Mouse (Mus musculus): Measurements from ENCODE around the gene Aes. TPM values are rescaled to one million over a fixed set of nuclear protein-coding genes. Genes with fewer than 3 reads are reported as not detected.

Gene Aes
- polyA plus RNA-seq, 1 experiment from 2014 or later, result 325 TPM

GRCm38 (mm10) chr10:81598342-81598741, 39.1 kb downstream of the Aes start:
- ATAC-seq (ENCODE audit: low FRiP score) (no peak), DNase-seq (ENCODE audit: low spot score, missing footprints) (no peak)
- H3K27ac ChIP-seq (ENCODE audit: low read depth, low read length), result no peak overlapping the region
- H3K9me3 ChIP-seq (ENCODE audit: control insufficient read depth, low read length), result no peaks in the 10 kb centered on the region
- H3K9ac ChIP-seq (ENCODE audit: low read length), result no peak overlapping the region
- H3K27me3 ChIP-seq (ENCODE audit: control insufficient read depth, insufficient read depth, low read length), result peaks cover 59% of the 10 kb centered on the region
- no peak overlapping the region for H3K4me3 ChIP-seq (ENCODE audit: low read depth, low read length)
- 42% methylated on average over 3 of the region's 3 CpGs for WGBS
- no peaks in the 10 kb centered on the region for H3K36me3 ChIP-seq (ENCODE audit: control insufficient read depth, insufficient read depth, low read length)
- H3K4me2 ChIP-seq, result no peak overlapping the region
- peaks cover 33% of the 10 kb centered on the region for H3K4me1 ChIP-seq (ENCODE audit: control insufficient read depth, insufficient read depth, low read length)

GRCm38 (mm10) chr10:81598871-81599270, 39.6 kb downstream of the Aes start:
- H3K9ac ChIP-seq (ENCODE audit: low read length), result no peak overlapping the region
- H3K4me3 ChIP-seq (ENCODE audit: low read depth, low read length), result no peak overlapping the region
- no peak overlapping the region for H3K4me2 ChIP-seq
- 58% methylated on average over 6 of the region's 6 CpGs for WGBS
- H3K27ac ChIP-seq (ENCODE audit: low read depth, low read length), result no peak overlapping the region
- DNase-seq (ENCODE audit: low spot score, missing footprints), result no peak
- peaks cover 57% of the 10 kb centered on the region for H3K27me3 ChIP-seq (ENCODE audit: control insufficient read depth, insufficient read depth, low read length)
- H3K36me3 ChIP-seq (ENCODE audit: control insufficient read depth, insufficient read depth, low read length), result no peaks in the 10 kb centered on the region
- H3K9me3 ChIP-seq (ENCODE audit: control insufficient read depth, low read length), result no peaks in the 10 kb centered on the region
- no peak for ATAC-seq (ENCODE audit: low FRiP score)
- peaks cover 33% of the 10 kb centered on the region for H3K4me1 ChIP-seq (ENCODE audit: control insufficient read depth, insufficient read depth, low read length)

GRCm38 (mm10) chr10:81599630-81600029, 40.3 kb downstream of the Aes start:
- Histone ChIP-seq H3K9me3 (ENCODE audit: control insufficient read depth, low read length) (no peaks in the 10 kb centered on the region), H3K4me1 (ENCODE audit: control insufficient read depth, insufficient read depth, low read length) (peaks cover 33% of the 10 kb centered on the region), H3K4me2 (no peak overlapping the region), H3K27me3 (ENCODE audit: control insufficient read depth, insufficient read depth, low read length) (peaks cover 51% of the 10 kb centered on the region), H3K4me3 (ENCODE audit: low read depth, low read length) (no peak overlapping the region), H3K9ac (ENCODE audit: low read length) (no peak overlapping the region), H3K27ac (ENCODE audit: low read depth, low read length) (no peak overlapping the region), H3K36me3 (ENCODE audit: control insufficient read depth, insufficient read depth, low read length) (no peaks in the 10 kb centered on the region)
- no peak for ATAC-seq (ENCODE audit: low FRiP score)
- no peak for DNase-seq (ENCODE audit: low spot score, missing footprints)
- 80% methylated on average over 5 of the region's 5 CpGs for WGBS

GRCm38 (mm10) chr10:81600096-81600495, 40.8 kb downstream of the Aes start:
- Histone ChIP-seq H3K9ac (ENCODE audit: low read length) (no peak overlapping the region), H3K27me3 (ENCODE audit: control insufficient read depth, insufficient read depth, low read length) (peaks cover 51% of the 10 kb centered on the region), H3K4me2 (no peak overlapping the region), H3K36me3 (ENCODE audit: control insufficient read depth, insufficient read depth, low read length) (no peaks in the 10 kb centered on the region), H3K4me3 (ENCODE audit: low read depth, low read length) (no peak overlapping the region), H3K27ac (ENCODE audit: low read depth, low read length) (no peak overlapping the region), H3K9me3 (ENCODE audit: control insufficient read depth, low read length) (no peaks in the 10 kb centered on the region), H3K4me1 (ENCODE audit: control insufficient read depth, insufficient read depth, low read length) (peaks cover 35% of the 10 kb centered on the region)
- whole genome bisulfite sequencing, result 56% methylated on average over 10 of the region's 10 CpGs
- ATAC-seq (ENCODE audit: low FRiP score), result no peak
- no peak for DNase-seq (ENCODE audit: low spot score, missing footprints)

GRCm38 (mm10) chr10:81600738-81601203, 41.5 kb downstream of the Aes start, which contains the start of gene Tle6:
Tle6 (minus strand) TSS chr10:81601073.
- DNase-seq (ENCODE audit: low spot score, missing footprints) (peak; percentile 100), ATAC-seq (ENCODE audit: low FRiP score) (peak; percentile 89)
- H3K9ac ChIP-seq (ENCODE audit: low read length), result no peak within 1 kb of the TSS
- no peaks in the 10 kb centered on the region for H3K36me3 ChIP-seq (ENCODE audit: control insufficient read depth, insufficient read depth, low read length)
- H3K4me1 ChIP-seq (ENCODE audit: control insufficient read depth, insufficient read depth, low read length), result peaks cover 34% of the 10 kb centered on the region
- H3K4me2 ChIP-seq, result peak within 1 kb of the TSS; percentile 30
- H3K27ac ChIP-seq (ENCODE audit: low read depth, low read length), result no peak within 1 kb of the TSS
- peaks cover 46% of the 10 kb centered on the region for H3K27me3 ChIP-seq (ENCODE audit: control insufficient read depth, insufficient read depth, low read length)
- under 1% methylated on average over 28 of the region's 28 CpGs for WGBS
- no peaks in the 10 kb centered on the region for H3K9me3 ChIP-seq (ENCODE audit: control insufficient read depth, low read length)
- peak within 1 kb of the TSS; percentile 14 for H3K4me3 ChIP-seq (ENCODE audit: low read depth, low read length)

GRCm38 (mm10) chr10:81601396-81601905, 42.2 kb downstream of the Aes start:
- Histone ChIP-seq H3K4me1 (ENCODE audit: control insufficient read depth, insufficient read depth, low read length) (peaks cover 29% of the 10 kb centered on the region), H3K27me3 (ENCODE audit: control insufficient read depth, insufficient read depth, low read length) (peaks cover 40% of the 10 kb centered on the region), H3K36me3 (ENCODE audit: control insufficient read depth, insufficient read depth, low read length) (no peaks in the 10 kb centered on the region), H3K27ac (ENCODE audit: low read depth, low read length) (no peak overlapping the region), H3K4me3 (ENCODE audit: low read depth, low read length) (peak overlapping the region; percentile 8; the same call in 1 of the 2 replicates), H3K4me2 (no peak overlapping the region), H3K9ac (ENCODE audit: low read length) (no peak overlapping the region), H3K9me3 (ENCODE audit: control insufficient read depth, low read length) (no peaks in the 10 kb centered on the region)
- DNase-seq (ENCODE audit: low spot score, missing footprints) (no peak), ATAC-seq (ENCODE audit: low FRiP score) (no peak)
- WGBS, result 12% methylated on average over 7 of the region's 7 CpGs

GRCm38 (mm10) chr10:81602741-81603151, 43.5 kb downstream of the Aes start:
- Histone ChIP-seq H3K4me2 (no peak overlapping the region), H3K9ac (ENCODE audit: low read length) (no peak overlapping the region), H3K27ac (ENCODE audit: low read depth, low read length) (no peak overlapping the region), H3K9me3 (ENCODE audit: control insufficient read depth, low read length) (no peaks in the 10 kb centered on the region), H3K36me3 (ENCODE audit: control insufficient read depth, insufficient read depth, low read length) (no peaks in the 10 kb centered on the region), H3K4me3 (ENCODE audit: low read depth, low read length) (no peak overlapping the region), H3K27me3 (ENCODE audit: control insufficient read depth, insufficient read depth, low read length) (peaks cover 29% of the 10 kb centered on the region), H3K4me1 (ENCODE audit: control insufficient read depth, insufficient read depth, low read length) (peaks cover 19% of the 10 kb centered on the region)
- peak; percentile 91 for DNase-seq (ENCODE audit: low spot score, missing footprints)
- WGBS, result 28% methylated on average over 4 of the region's 4 CpGs
- ATAC-seq (ENCODE audit: low FRiP score), result no peak

- H3K9me3 ChIP-seq (ENCODE audit: control insufficient read depth, low read length), result no peaks in the 10 kb centered on the region
- DNase-seq (ENCODE audit: low spot score, missing footprints), result no peak
- 0 out of 2 replicates have a peak overlapping the region, but pooled peaks have one; percentile 27 for H3K9ac ChIP-seq (ENCODE audit: low read length)
- no peak overlapping the region for H3K4me3 ChIP-seq (ENCODE audit: low read depth, low read length)
- H3K4me1 ChIP-seq (ENCODE audit: control insufficient read depth, insufficient read depth, low read length), result peaks cover 19% of the 10 kb centered on the region
- H3K4me2 ChIP-seq, result no peak overlapping the region
- no peak overlapping the region for H3K27ac ChIP-seq (ENCODE audit: low read depth, low read length)
- 78% methylated on average over 12 of the region's 12 CpGs for WGBS
- H3K27me3 ChIP-seq (ENCODE audit: control insufficient read depth, insufficient read depth, low read length), result peaks cover 16% of the 10 kb centered on the region
- H3K36me3 ChIP-seq (ENCODE audit: control insufficient read depth, insufficient read depth, low read length), result no peaks in the 10 kb centered on the region
- no peak; the same call in 1 of the 2 replicates for ATAC-seq (ENCODE audit: low FRiP score)
These were observed 45.0 kb downstream of the Aes start for GRCm38 (mm10) chr10:81604019-81604967.

Data from midbrain, embryonic 11.5 days (tissue).